ENCODE assay signal across 12 mouse cellular contexts in genomic region chr7:132722401-132723370, GRCm38 (mm10).
A peak's percentile ranks its signal among the peaks of the same experiment; 100 is the strongest.
DNase-seq lines count a peak whose midpoint lies in the region; ATAC-seq and TF ChIP-seq lines count a peak whose summit lies in the region.
"Had no signal": no experiment of that assay in that cellular context is flagged by ENCODE, and none has a peak within 500 bp of the region (broad histone marks: within the 10 kb centered on the region; RNA-seq: fewer than 3 reads in every experiment).

No protein-coding gene starts in this region.

- ATAC-seq in kidney, embryonic 14.5 days (ENCODE audit: low FRiP score, low TSS enrichment), result no peak
- ATAC-seq in kidney, postnatal 0 days (replicated peaks; ENCODE audit: low FRiP score, low read depth), result no peak

- intact Hi-C loops in left cerebral cortex, postnatal 36 days (cut with DNase I), result no loop called here

- no peaks in the 10 kb centered on the region for H3K9me3 ChIP-seq in kidney, embryonic 14.5 days (ENCODE audit: control insufficient read depth, low read length)
- no peaks in the 10 kb centered on the region for H3K9me3 ChIP-seq in kidney, postnatal 0 days (replicated peaks; ENCODE audit: low read length)
- H3K9me3 ChIP-seq: G1E; limb, embryonic 13.5 days had no signal

- H3K27ac ChIP-seq in kidney, embryonic 14.5 days (ENCODE audit: low read depth, low read length), result no peak overlapping the region
- H3K27ac ChIP-seq in kidney, postnatal 0 days, result peak overlapping the region; percentile 42; the same call in 1 of the 2 replicates
- H3K27ac ChIP-seq: limb, embryonic 13.5 days had no signal

- no peak overlapping the region for H3K4me2 ChIP-seq in kidney, embryonic 14.5 days (replicated peaks; ENCODE audit: low read depth, low read length)
- H3K4me2 ChIP-seq in kidney, postnatal 0 days (ENCODE audit: low read length), result no peak overlapping the region
- H3K4me2 ChIP-seq: limb, embryonic 13.5 days had no signal

- DNase-seq in kidney, adult 11 months, result peak; percentile 81
- peak; percentile 80 for DNase-seq in cerebellum, adult 9-11 months
- DNase-seq in kidney, postnatal 0 days (ENCODE audit: low spot score), result no peak
- peak; percentile 56 for DNase-seq in lung, postnatal 14 days
- DNase-seq in thymus, postnatal 4 days, result no peak
- DNase-seq in left cerebral cortex, postnatal 36 days (ENCODE audit: low spot score in 2 of 2), result no peak
- DNase-seq: adrenal gland, adult 2 months; right cerebral cortex, postnatal 14 days; thymus, adult 18-20 months had no signal

- peaks cover 7% of the 10 kb centered on the region; the same call in 1 of the 2 replicates for H3K4me1 ChIP-seq in kidney, embryonic 14.5 days (ENCODE audit: control insufficient read depth, insufficient read depth, low read length)
- H3K4me1 ChIP-seq in kidney, postnatal 0 days (replicated peaks; ENCODE audit: insufficient read depth, low read length), result peaks cover 26% of the 10 kb centered on the region; the same call in 1 of the 2 replicates

- H3K4me3 ChIP-seq in kidney, embryonic 14.5 days (ENCODE audit: low read length), result no peak overlapping the region
- no peak overlapping the region for H3K4me3 ChIP-seq in kidney, postnatal 0 days (replicated peaks; ENCODE audit: low read depth, low read length)
- H3K4me3 ChIP-seq: limb, embryonic 13.5 days had no signal

- no peaks in the 10 kb centered on the region for H3K27me3 ChIP-seq in kidney, embryonic 14.5 days (ENCODE audit: control insufficient read depth, insufficient read depth, low read length)
- no peaks in the 10 kb centered on the region for H3K27me3 ChIP-seq in kidney, postnatal 0 days (ENCODE audit: insufficient read depth, low read length)
- H3K27me3 ChIP-seq: limb, embryonic 13.5 days had no signal

- 86% methylated on average over 12 of the region's 12 CpGs for whole genome bisulfite sequencing in kidney, embryonic 14.5 days
- WGBS in kidney, postnatal 0 days, result 85% methylated on average over 12 of the region's 12 CpGs

- H3K9ac ChIP-seq in kidney, embryonic 14.5 days (ENCODE audit: low read depth, low read length), result no peak overlapping the region
- H3K9ac ChIP-seq in kidney, postnatal 0 days (ENCODE audit: low read depth, low read length), result no peak overlapping the region
- H3K9ac ChIP-seq: limb, embryonic 13.5 days had no signal

- no peaks in the 10 kb centered on the region for H3K36me3 ChIP-seq in kidney, embryonic 14.5 days (ENCODE audit: control insufficient read depth, insufficient read depth, low read length)
- H3K36me3 ChIP-seq in kidney, postnatal 0 days (ENCODE audit: insufficient read depth, low read length), result no peaks in the 10 kb centered on the region
- H3K36me3 ChIP-seq: limb, embryonic 13.5 days had no signal

- no peak for TF ChIP-seq CTCF in kidney, postnatal 0 days (IDR thresholded peaks at IDR 0.05; ENCODE audit: low read depth)

Comparison
In these comparisons a context has a peak if more than half of its experiments do, and no peak if none do; other contexts are left out.
1. DNase-seq: peak in kidney, adult 11 months (single experiment), cerebellum, adult 9-11 months (single experiment) and lung, postnatal 14 days (single experiment); none in kidney, postnatal 0 days (single experiment), thymus, postnatal 4 days (single experiment) and left cerebral cortex, postnatal 36 days (0 of 2).